Mouse (Mus musculus): ENCODE results near the gene Daam1.

DNA sequence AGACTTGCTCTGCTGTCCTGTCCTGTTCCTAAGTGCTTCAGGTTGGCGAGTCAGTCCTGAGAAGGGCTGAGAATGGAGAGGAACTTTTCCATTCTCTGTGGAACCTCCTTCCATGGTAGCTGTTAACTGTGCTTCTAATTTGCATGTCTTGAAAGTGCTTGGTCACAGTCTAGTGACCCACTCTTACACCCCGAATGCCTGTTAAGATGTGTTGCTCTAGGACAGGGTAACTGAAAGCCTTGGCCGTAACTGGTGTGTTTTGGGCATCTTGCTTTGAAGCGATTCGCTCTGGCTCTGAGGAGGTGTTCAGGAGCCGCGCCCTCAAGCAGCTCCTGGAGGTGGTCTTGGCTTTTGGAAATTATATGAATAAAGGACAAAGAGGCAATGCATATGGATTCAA is 146.5 kb downstream of the Daam1 start:
- TF ChIP-seq CTCF (IDR thresholded peaks at IDR 0.05; ENCODE audit: extremely low read depth, insufficient read depth, low read length) (no peak), POLR2A (IDR thresholded peaks at IDR 0.05; ENCODE audit: extremely low read depth, insufficient read depth, low read length) (no peak)

Measured in cortical plate, adult 2 months (tissue).